Mouse (Mus musculus): ENCODE data around the gene Ranbp17.
A peak's percentile ranks its signal among the peaks of the same experiment; 100 is the strongest.

Ranbp17 gene

GRCm38 (mm10) chr11:33195531-33196446 lies 317.8 kb downstream of the Ranbp17 start:
- no peak for DNase-seq

DNA sequence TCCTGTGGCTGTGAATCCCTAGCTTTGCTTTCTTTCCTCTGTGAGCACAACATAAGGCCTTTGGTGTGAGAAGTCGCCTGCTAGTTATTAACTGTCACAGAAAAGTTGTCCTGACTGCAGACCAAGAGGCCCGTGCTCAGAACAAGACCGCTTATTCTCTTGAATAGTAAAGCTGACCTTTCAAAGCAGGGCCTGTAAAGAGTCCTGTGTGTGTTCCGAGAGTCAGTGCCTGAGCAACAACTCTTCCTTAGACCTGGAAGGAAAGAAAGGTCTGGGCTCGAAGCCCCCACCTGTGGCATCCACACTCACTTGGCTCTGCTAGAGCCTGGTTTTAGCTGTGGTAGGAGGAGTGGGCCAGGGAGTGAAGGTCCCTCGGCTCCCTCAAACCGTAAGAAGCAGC lies 318.5 kb downstream of the Ranbp17 start:
- DNase-seq: no peak

- DNase-seq: no peak
Measured at GRCm38 (mm10) chr11:33193695-33194094, 319.9 kb downstream of the Ranbp17 start.

DNA sequence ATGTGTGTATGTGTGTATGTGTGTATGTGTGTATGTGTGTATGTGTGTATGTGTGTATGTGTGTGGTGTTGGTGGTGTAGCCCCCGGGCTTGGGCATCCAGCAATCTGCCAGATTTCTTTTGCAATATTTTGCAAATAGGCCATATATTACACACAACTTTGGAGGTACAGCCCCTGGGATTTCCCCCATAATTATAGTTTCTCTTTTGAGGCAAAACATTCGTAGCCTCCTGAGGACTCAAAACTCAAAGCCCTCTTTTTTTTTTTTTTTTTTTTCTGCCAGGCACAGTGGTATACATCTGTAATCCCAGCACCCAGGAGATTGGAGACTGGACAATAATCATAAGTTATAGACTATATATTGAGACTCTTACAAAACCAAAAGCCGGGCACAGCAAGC lies 331.7 kb downstream of the Ranbp17 start:
- DNase-seq: no peak

DNA sequence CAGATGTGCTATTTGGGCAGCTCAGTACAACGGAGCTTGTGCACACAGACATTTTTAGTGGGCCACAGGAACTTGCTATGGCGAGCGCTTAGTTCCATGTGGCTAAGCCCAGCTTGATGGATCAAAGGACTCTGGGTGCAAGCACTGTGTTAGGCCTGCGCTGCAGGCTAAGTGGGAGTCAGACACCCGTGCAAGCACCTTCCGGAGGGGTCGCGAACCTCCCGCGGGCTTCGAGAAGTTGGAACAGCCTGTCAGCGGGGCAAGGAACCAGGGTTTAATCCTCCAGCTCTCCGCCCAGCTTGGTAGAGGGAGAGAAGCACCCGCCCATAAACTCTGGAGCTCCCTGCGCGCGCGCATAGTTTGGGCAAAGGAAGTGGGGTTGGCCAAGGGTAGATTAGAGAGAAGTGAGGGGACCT lies 332.8 kb downstream of the Ranbp17 start:
- no peak for DNase-seq

DNA sequence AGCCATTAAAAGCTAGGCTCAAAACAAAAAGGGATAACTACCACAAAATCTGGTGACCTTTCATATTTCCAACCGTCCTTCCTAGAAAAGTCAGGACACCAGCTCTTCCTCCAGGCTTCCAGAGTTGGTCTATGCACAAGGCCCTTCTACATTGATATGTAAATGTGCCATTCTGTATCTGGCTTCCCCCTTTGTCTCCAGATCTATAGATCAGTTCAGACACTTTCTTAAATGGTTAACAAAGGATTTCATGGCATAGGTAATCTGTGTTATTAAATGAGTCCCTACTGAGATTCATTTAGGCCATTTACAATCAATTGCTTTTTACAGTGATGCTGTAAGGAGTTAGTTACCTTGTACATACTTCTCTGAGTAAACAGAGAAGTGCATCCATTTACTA lies 333.7 kb downstream of the Ranbp17 start:
- no peak for DNase-seq

DNA sequence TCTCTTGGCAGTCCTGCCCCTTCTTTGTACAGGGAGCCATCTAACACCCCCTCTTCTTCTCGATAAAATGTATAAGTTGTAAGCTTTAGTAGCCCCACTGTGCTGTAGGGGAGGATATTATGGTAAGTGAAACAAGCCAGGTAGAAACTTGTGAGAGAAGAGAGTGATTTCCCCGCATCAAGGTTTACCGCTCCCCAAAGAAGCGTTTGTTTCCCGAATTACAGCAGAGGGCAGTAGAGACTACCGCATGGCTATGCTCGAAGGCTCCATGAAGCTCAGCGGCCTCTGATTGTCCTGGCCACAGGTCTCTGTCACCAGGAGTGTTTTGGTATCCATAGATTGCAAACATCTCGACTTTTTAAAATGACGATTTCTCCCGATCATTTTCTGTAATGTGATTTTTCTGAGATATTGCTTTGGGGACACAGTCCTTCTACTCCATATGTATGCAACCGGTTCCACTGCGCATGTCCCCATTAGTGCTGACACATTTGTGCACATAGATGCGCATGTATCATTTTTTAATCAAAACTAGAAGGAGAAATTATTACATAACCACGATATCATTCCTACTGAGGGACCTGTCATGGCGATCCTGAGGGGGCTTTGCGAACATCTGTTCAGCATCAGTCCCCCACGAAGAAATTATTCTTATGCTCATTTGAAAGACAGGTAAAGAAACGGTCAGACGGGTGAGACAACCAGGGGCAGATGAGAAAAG lies 336.9 kb downstream of the Ranbp17 start:
- peak; percentile 42 for DNase-seq

GRCm38 (mm10) chr11:33175768-33176167 lies 337.8 kb downstream of the Ranbp17 start:
- no peak for DNase-seq

GRCm38 (mm10) chr11:33170489-33170888 lies 343.1 kb downstream of the Ranbp17 start:
- DNase-seq: peak; percentile 25

GRCm38 (mm10) chr11:33162998-33163506 lies 350.5 kb downstream of the Ranbp17 start, which contains the start of gene Npm1:
TSS of gene Npm1 (minus strand) at chr11:33163206.
- DNase-seq: peak; percentile 100

- DNase-seq: peak; percentile 57
Measured at GRCm38 (mm10) chr11:33162211-33162997, 351.1 kb downstream of the Ranbp17 start.
